Mouse (Mus musculus): ENCODE results near the gene Nfs1.

- TF ChIP-seq CTCF (IDR thresholded peaks at IDR 0.05; ENCODE audit: insufficient read depth, low read depth, low read length) (no peak), POLR2A (IDR thresholded peaks at IDR 0.05; ENCODE audit: insufficient read depth, low read depth, low read length) (no peak)
These were observed 22.6 kb upstream of the Nfs1 start for GRCm38 (mm10) chr2:156166557-156166956.

Data from olfactory bulb, adult 2 months (tissue).